Comparison of ENCODE assay signal across 8 mouse cellular contexts in the genomic region with DNA sequence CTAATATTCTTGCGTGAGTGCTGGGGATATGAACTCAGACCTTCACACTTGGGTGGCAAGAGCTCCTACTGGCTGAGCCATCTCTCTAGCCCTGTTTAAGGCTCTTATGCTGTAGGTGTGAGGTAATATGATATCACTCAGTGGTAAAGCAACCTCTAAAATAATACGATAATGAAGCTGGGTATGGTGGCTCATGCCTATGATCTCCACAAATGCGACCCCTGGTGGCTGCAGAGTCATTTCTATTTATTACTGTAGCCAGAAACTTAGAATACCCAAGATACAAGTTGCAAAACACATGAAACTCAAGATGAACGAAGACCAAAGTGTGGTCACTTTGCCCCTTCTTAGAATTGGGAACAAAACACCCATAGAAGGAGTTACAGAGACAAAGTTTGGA. TPM values are rescaled to one million over a fixed set of nuclear protein-coding genes. Genes with fewer than 3 reads are reported as not detected.
DNase-seq lines count a peak whose midpoint lies in the region; ATAC-seq and TF ChIP-seq lines count a peak whose summit lies in the region.
"Not testable (repeated sequence)": the region's sequence is repeated elsewhere in the genome, so short reads cannot be mapped to it uniquely, and the experiment has no call there.

No protein-coding gene starts in this region.

- not testable (repeated sequence) for H3K36me3 ChIP-seq in liver, postnatal 0 days (replicated peaks; ENCODE audit: insufficient read depth, low read length)

- DNase-seq in CD4-positive, CD25-positive, alpha-beta regulatory T cell, adult 2 months (ENCODE audit: low read depth, low spot score): peak; percentile 85
- peak; percentile 51 for DNase-seq in adrenal gland, postnatal 10 days
- DNase-seq in embryo, embryonic 11.5 days (ENCODE audit: low read depth, low spot score): peak; percentile 7
- DNase-seq in heart, postnatal 14 days: peak; percentile 26 to 43
- DNase-seq in kidney, postnatal 14 days: peak; percentile 24
- peak; percentile 67 for DNase-seq in liver, postnatal 0 days
- peak; percentile 19 to 27 for DNase-seq in natural killer cell, adult 2 months (ENCODE audit: low spot score in 2 of 2)
- DNase-seq in thymus, postnatal 10 days (ENCODE audit: low spot score in 2 of 2): peak; percentile 13 to 58

- 54% methylated on average over 4 of the region's 4 CpGs for WGBS in liver, postnatal 0 days (ENCODE audit: insufficient replicate concordance)

- peak; percentile 64 for TF ChIP-seq CTCF in liver, postnatal 0 days (IDR thresholded peaks at IDR 0.05; ENCODE audit: low read depth)

- H3K9ac ChIP-seq in liver, postnatal 0 days (replicated peaks): not testable (repeated sequence)

- peaks cover 38% of the 10 kb centered on the region for H3K4me1 ChIP-seq in liver, postnatal 0 days (ENCODE audit: insufficient read depth)

- intact Hi-C loops in heart, postnatal 14 days (cut with DNase I): not testable (repeated sequence)

- H3K9me3 ChIP-seq in liver, postnatal 0 days (ENCODE audit: low read length): not testable (repeated sequence)

- H3K27me3 ChIP-seq in liver, postnatal 0 days (ENCODE audit: insufficient read depth, low read length): not testable (repeated sequence)

- not testable (repeated sequence) for H3K27ac ChIP-seq in liver, postnatal 0 days (ENCODE audit: low read depth)

- not testable (repeated sequence) for H3K4me2 ChIP-seq in liver, postnatal 0 days (ENCODE audit: low read depth, low read length)

- TF ChIP-seq EP300 in liver, postnatal 0 days (IDR thresholded peaks at IDR 0.05; ENCODE audit: low read depth): not testable (repeated sequence)

- not testable (repeated sequence) for H3K4me3 ChIP-seq in liver, postnatal 0 days (ENCODE audit: low read depth, low read length)

- not testable (repeated sequence) for ATAC-seq in liver, postnatal 0 days

RNA-seq across cellular contexts. Expression of a gene that starts 5.0 kb away (rescaled TPM):
- total RNA-seq in adrenal gland, postnatal 10 days (2021): 10 to 100 TPM; 41.5 to 58.8 TPM
- 10 to 100 TPM; 34.1 to 38.4 TPM for total RNA-seq in heart, postnatal 14 days (2021)
- 23.8 and 31.1 TPM in 2 replicates for polyA plus RNA-seq in liver, postnatal 0 days (2015; fragmentation: Nextera tagmentation; extraction: Ambion mirVana)

Comparison
In these comparisons a context has a peak if more than half of its experiments do, and no peak if none do; other contexts are left out.
1. DNase-seq: peak in every context shown above with its lines; median percentile 85 in CD4-positive, CD25-positive, alpha-beta regulatory T cell, adult 2 months; 67 in liver, postnatal 0 days; 51 in adrenal gland, postnatal 10 days; 36 in thymus, postnatal 10 days; 34 in heart, postnatal 14 days; 24 in kidney, postnatal 14 days; 23 in natural killer cell, adult 2 months; 7 in embryo, embryonic 11.5 days.